Mouse (Mus musculus) embryonic facial prominence, embryonic 14.5 days (tissue): Measurements from ENCODE around the gene Mdc1. TPM values are rescaled to one million over a fixed set of nuclear protein-coding genes. Genes with fewer than 3 reads are reported as not detected.
A peak's percentile ranks its signal among the peaks of the same experiment; 100 is the strongest.

Experiments used
- ATAC-seq: fragments of 200-750 bp; cut with Nextera tagmentation; 2 replicates; pipeline ENCODE4 v1.8.0; 2017; ENCODE audit warnings: low read depth, moderate number of reproducible peaks, moderate TSS enrichment
- DNase-seq: peaks from one replicate; pipeline ENCODE4 v3.0.0-alpha.2; 2015; ENCODE audit warnings: low spot score
- H3K27ac ChIP-seq: fragments of 300-500 bp; sonication (generic); replicated peaks from 2 replicates; pipeline ENCODE4 v1.5.1; 2014; ENCODE audit warnings: low read depth, mild to moderate bottlenecking, low read length, moderate library complexity
- H3K27me3 ChIP-seq: fragments of 300-500 bp; sonication (generic); replicated peaks from 2 replicates; pipeline ENCODE4 v1.6.1; 2014; ENCODE audit warnings: low read length; ENCODE audit not compliant: control insufficient read depth, insufficient read depth
- H3K36me3 ChIP-seq: fragments of 300-500 bp; sonication (generic); 2 replicates; pipeline ENCODE4 v1.6.1; 2014; ENCODE audit warnings: low read length, mixed read lengths; ENCODE audit not compliant: control insufficient read depth, insufficient read depth
- H3K4me1 ChIP-seq: fragments of 300-500 bp; sonication (generic); 2 replicates; pipeline ENCODE4 v1.6.1; 2014; ENCODE audit warnings: antibody characterized with exemption, low read length; ENCODE audit not compliant: control insufficient read depth, insufficient read depth
- H3K4me2 ChIP-seq: fragments of 300-500 bp; sonication (generic); 2 replicates; pipeline ENCODE4 v1.6.1; 2014; ENCODE audit warnings: low read depth, mild to moderate bottlenecking, low read length, moderate library complexity, mixed read lengths
- H3K4me3 ChIP-seq: fragments of 300-500 bp; sonication (generic); 2 replicates; pipeline ENCODE4 v1.5.1; 2014; ENCODE audit warnings: low read depth, mild to moderate bottlenecking, low read length
- H3K9ac ChIP-seq: fragments of 300-500 bp; sonication (generic); 2 replicates; pipeline ENCODE4 v1.6.1; 2014; ENCODE audit warnings: low read depth, mild to moderate bottlenecking, low read length, moderate library complexity, mixed read lengths
- H3K9me3 ChIP-seq: fragments of 300-500 bp; sonication (generic); 2 replicates; pipeline ENCODE4 v1.6.1; 2016; ENCODE audit warnings: low read length; ENCODE audit not compliant: control insufficient read depth
- WGBS: fragments of 180-500 bp; shearing (Covaris S2); extraction: QIAGEN DNeasy Blood & Tissue Kit; methylation state at CpG from one replicate; pipeline ENCODE4 v1.1.7; 2014; 5-methylcytosine and 5-hydroxymethylcytosine counted together
- polyA plus RNA-seq: library from polyadenylated mRNA; unstranded; fragments of >200 nt; fragmentation: Nextera tagmentation; extraction: Ambion mirVana; gene quantifications from 2 replicates; pipeline ENCODE4 v1.2.1, GENCODE M21; 2014

The Mdc1 gene
- 10.2 and 14.8 TPM in 2 replicates for polyA plus RNA-seq

- H3K36me3 ChIP-seq, result peaks cover 26% of the 10 kb centered on the region
- ATAC-seq (peak; percentile 90), DNase-seq (peak; percentile 100)
- H3K27ac ChIP-seq, result peak within 1 kb of the TSS; percentile 84
- H3K27me3 ChIP-seq, result no peaks in the 10 kb centered on the region
- peaks cover 14% of the 10 kb centered on the region for H3K4me1 ChIP-seq
- peak within 1 kb of the TSS; percentile 75 for H3K4me2 ChIP-seq
- peak within 1 kb of the TSS; percentile 72 for H3K9ac ChIP-seq
- H3K9me3 ChIP-seq, result no peaks in the 10 kb centered on the region
- WGBS, result 0% methylated on average over 41 of the region's 59 CpGs
- peak within 1 kb of the TSS; percentile 54 for H3K4me3 ChIP-seq
Observed at GRCm38 (mm10) chr17:35841076-35841950, at the start of gene Mdc1. TSS of gene Mdc1 (plus strand) at chr17:35841515.

- no peaks in the 10 kb centered on the region for H3K4me1 ChIP-seq
- no peak overlapping the region for H3K9ac ChIP-seq
- no peak overlapping the region for H3K27ac ChIP-seq
- no peaks in the 10 kb centered on the region for H3K27me3 ChIP-seq
- H3K9me3 ChIP-seq, result no peaks in the 10 kb centered on the region
- 81% methylated on average over 2 of the region's 2 CpGs for WGBS
- ATAC-seq (no peak), DNase-seq (no peak)
- H3K4me3 ChIP-seq, result no peak overlapping the region
- no peak overlapping the region for H3K4me2 ChIP-seq
- H3K36me3 ChIP-seq, result no peaks in the 10 kb centered on the region
Observed at GRCm38 (mm10) chr17:35792837-35793236, 48.5 kb upstream of the Mdc1 start.

GRCm38 (mm10) chr17:35795099-35795498 lies 46.2 kb upstream of the Mdc1 start:
- Histone ChIP-seq H3K36me3 (no peaks in the 10 kb centered on the region), H3K9me3 (0 out of 2 replicates have a peak, but pooled peaks cover 5% of the 10 kb centered on the region), H3K4me2 (no peak overlapping the region), H3K9ac (no peak overlapping the region), H3K27ac (no peak overlapping the region), H3K27me3 (no peaks in the 10 kb centered on the region), H3K4me1 (no peaks in the 10 kb centered on the region), H3K4me3 (no peak overlapping the region)
- 64% methylated on average over 2 of the region's 2 CpGs for WGBS
- DNase-seq (no peak), ATAC-seq (no peak)

GRCm38 (mm10) chr17:35795656-35796055 lies 45.7 kb upstream of the Mdc1 start:
- no peak for DNase-seq
- H3K4me1 ChIP-seq, result no peaks in the 10 kb centered on the region
- no peaks in the 10 kb centered on the region for H3K36me3 ChIP-seq
- 69% methylated on average over 6 of the region's 6 CpGs for WGBS
- H3K9me3 ChIP-seq, result 0 out of 2 replicates have a peak, but pooled peaks cover 5% of the 10 kb centered on the region
- no peak overlapping the region for H3K4me2 ChIP-seq
- H3K27me3 ChIP-seq, result no peaks in the 10 kb centered on the region
- no peak overlapping the region for H3K27ac ChIP-seq
- no peak overlapping the region for H3K4me3 ChIP-seq
- H3K9ac ChIP-seq, result no peak overlapping the region
- no peak for ATAC-seq

GRCm38 (mm10) chr17:35796835-35797234 lies 44.5 kb upstream of the Mdc1 start:
- 67% methylated on average over 5 of the region's 5 CpGs for WGBS
- H3K4me1 ChIP-seq, result no peaks in the 10 kb centered on the region
- no peak for ATAC-seq
- no peak overlapping the region for H3K9ac ChIP-seq
- no peak for DNase-seq
- H3K4me3 ChIP-seq, result no peak overlapping the region
- no peaks in the 10 kb centered on the region for H3K36me3 ChIP-seq
- 0 out of 2 replicates have a peak, but pooled peaks cover 5% of the 10 kb centered on the region for H3K9me3 ChIP-seq
- H3K27ac ChIP-seq, result no peak overlapping the region
- no peaks in the 10 kb centered on the region for H3K27me3 ChIP-seq
- H3K4me2 ChIP-seq, result no peak overlapping the region

GRCm38 (mm10) chr17:35800905-35801304 lies 40.4 kb upstream of the Mdc1 start:
- ATAC-seq (no peak), DNase-seq (no peak)
- H3K36me3 ChIP-seq, result no peaks in the 10 kb centered on the region
- H3K27me3 ChIP-seq, result no peaks in the 10 kb centered on the region
- 82% methylated on average over 2 of the region's 2 CpGs for WGBS
- H3K4me1 ChIP-seq, result peaks cover 4% of the 10 kb centered on the region
- H3K4me3 ChIP-seq, result no peak overlapping the region
- H3K9ac ChIP-seq, result no peak overlapping the region
- 0 out of 2 replicates have a peak, but pooled peaks cover 5% of the 10 kb centered on the region for H3K9me3 ChIP-seq
- no peak overlapping the region for H3K4me2 ChIP-seq
- no peak overlapping the region for H3K27ac ChIP-seq

GRCm38 (mm10) chr17:35803020-35803419 lies 38.3 kb upstream of the Mdc1 start:
- H3K36me3 ChIP-seq, result no peaks in the 10 kb centered on the region
- peaks cover 4% of the 10 kb centered on the region for H3K4me1 ChIP-seq
- H3K9ac ChIP-seq, result no peak overlapping the region
- H3K4me3 ChIP-seq, result no peak overlapping the region
- peak; percentile 80 for DNase-seq
- peak overlapping the region; percentile 10; the same call in 1 of the 2 replicates for H3K27ac ChIP-seq
- H3K27me3 ChIP-seq, result no peaks in the 10 kb centered on the region
- peak; percentile 62; the same call in 1 of the 2 replicates for ATAC-seq
- WGBS, result 35% methylated on average over 6 of the region's 6 CpGs
- no peak overlapping the region for H3K4me2 ChIP-seq
- H3K9me3 ChIP-seq, result 0 out of 2 replicates have a peak, but pooled peaks cover 5% of the 10 kb centered on the region

- Histone ChIP-seq H3K9ac (no peak overlapping the region), H3K36me3 (no peaks in the 10 kb centered on the region), H3K27me3 (no peaks in the 10 kb centered on the region), H3K4me3 (no peak overlapping the region), H3K4me2 (no peak overlapping the region), H3K27ac (no peak overlapping the region; the same call in 1 of the 2 replicates), H3K4me1 (peaks cover 4% of the 10 kb centered on the region), H3K9me3 (no peaks in the 10 kb centered on the region)
- ATAC-seq, result no peak
- WGBS, result 72% methylated on average over 4 of the region's 4 CpGs
- no peak for DNase-seq
Observed at GRCm38 (mm10) chr17:35803858-35804399, 37.4 kb upstream of the Mdc1 start.
